Mouse (Mus musculus) midbrain, embryonic 14.5 days (tissue): ENCODE measurements at regions not wholly inside any gene's neighbourhood (a gene's known extent, or its start where the extent isn't known, plus 50 kb on each side); places are given as distances from the start of the nearest gene placed in this dataset.
A peak's percentile ranks its signal among the peaks of the same experiment; 100 is the strongest.

Experiments
- ATAC-seq: fragments of 200-750 bp; cut with Nextera tagmentation; 2 replicates; pipeline ENCODE4 v1.8.0; 2017; ENCODE audit warnings: moderate number of reproducible peaks, moderate library complexity; ENCODE audit not compliant: low FRiP score, low TSS enrichment
- DNase-seq: peaks from one replicate; pipeline ENCODE4 v3.0.0-alpha.2; 2015
- H3K27ac ChIP-seq: fragments of 300-500 bp; sonication (generic); replicated peaks from 2 replicates; pipeline ENCODE4 v1.5.1; 2014; ENCODE audit warnings: mild to moderate bottlenecking, low read depth, low read length, moderate library complexity
- H3K27me3 ChIP-seq: fragments of 300-500 bp; sonication (generic); 2 replicates; pipeline ENCODE4 v1.6.1; 2014; ENCODE audit warnings: low read length, control low read depth, mixed read lengths; ENCODE audit not compliant: control insufficient read depth, insufficient read depth
- H3K36me3 ChIP-seq: fragments of 300-500 bp; sonication (generic); 2 replicates; pipeline ENCODE4 v1.6.1; 2014; ENCODE audit warnings: low read length, control low read depth; ENCODE audit not compliant: control insufficient read depth, insufficient read depth
- H3K4me1 ChIP-seq: fragments of 300-500 bp; sonication (generic); 2 replicates; pipeline ENCODE4 v1.6.1; 2014; ENCODE audit warnings: mild to moderate bottlenecking, antibody characterized with exemption, low read length, control low read depth; ENCODE audit not compliant: control insufficient read depth, insufficient read depth
- H3K4me2 ChIP-seq: fragments of 300-500 bp; sonication (generic); 2 replicates; pipeline ENCODE4 v1.6.1; 2014; ENCODE audit warnings: mild to moderate bottlenecking, low read length, moderate library complexity
- H3K4me3 ChIP-seq: fragments of 300-500 bp; sonication (generic); replicated peaks from 2 replicates; pipeline ENCODE4 v1.5.1; 2014; ENCODE audit warnings: low read depth, low read length
- H3K9ac ChIP-seq: fragments of 300-500 bp; sonication (generic); replicated peaks from 2 replicates; pipeline ENCODE4 v1.6.1; 2014; ENCODE audit warnings: mild to moderate bottlenecking, low read length, moderate library complexity
- H3K9me3 ChIP-seq: fragments of 300-500 bp; sonication (generic); 2 replicates; pipeline ENCODE4 v1.6.1; 2016; ENCODE audit warnings: low read length, control low read depth, mixed read lengths; ENCODE audit not compliant: control insufficient read depth
- WGBS: fragments of 180-500 bp; shearing (Covaris S2); extraction: QIAGEN DNeasy Blood & Tissue Kit; methylation state at CpG from one replicate; pipeline ENCODE4 v1.1.7; 2014; 5-methylcytosine and 5-hydroxymethylcytosine counted together

DNA sequence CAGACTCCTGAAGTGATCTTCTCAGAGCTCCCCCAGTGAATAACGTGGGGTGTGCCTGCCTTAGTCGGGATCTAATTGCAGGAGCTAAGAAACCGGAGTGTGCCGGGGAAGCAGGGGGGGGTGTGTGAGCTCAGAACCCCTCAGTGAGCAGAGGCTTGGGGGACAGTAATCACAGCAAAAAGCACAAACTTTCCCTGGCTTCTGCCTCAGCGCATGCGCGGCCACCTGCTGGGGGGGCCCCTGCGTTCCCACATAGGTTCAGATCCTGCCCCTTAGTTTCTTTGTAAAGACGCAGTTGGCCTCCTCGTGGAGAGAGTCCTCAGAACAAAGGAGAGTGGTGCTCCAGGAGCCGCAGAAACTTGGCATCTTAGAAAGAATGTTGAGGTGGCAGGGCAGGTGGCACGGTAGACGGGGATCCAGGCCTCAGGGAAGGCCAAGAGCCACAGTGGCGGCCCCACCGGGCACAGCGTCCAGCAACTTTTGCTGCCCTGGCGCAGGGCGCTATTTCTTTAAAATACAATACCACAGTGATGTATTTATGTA lies 429.7 kb downstream of the Zfp536 start:
- DNase-seq (no peak), ATAC-seq (no peak)
- Histone ChIP-seq H3K4me1 (peaks cover 15% of the 10 kb centered on the region), H3K4me2 (peak overlapping the region; percentile 60), H3K4me3 (no peak overlapping the region), H3K9ac (no peak overlapping the region), H3K27me3 (no peaks in the 10 kb centered on the region), H3K36me3 (no peaks in the 10 kb centered on the region), H3K9me3 (no peaks in the 10 kb centered on the region), H3K27ac (no peak overlapping the region)
- 22% methylated on average over 18 of the region's 18 CpGs for WGBS

DNA sequence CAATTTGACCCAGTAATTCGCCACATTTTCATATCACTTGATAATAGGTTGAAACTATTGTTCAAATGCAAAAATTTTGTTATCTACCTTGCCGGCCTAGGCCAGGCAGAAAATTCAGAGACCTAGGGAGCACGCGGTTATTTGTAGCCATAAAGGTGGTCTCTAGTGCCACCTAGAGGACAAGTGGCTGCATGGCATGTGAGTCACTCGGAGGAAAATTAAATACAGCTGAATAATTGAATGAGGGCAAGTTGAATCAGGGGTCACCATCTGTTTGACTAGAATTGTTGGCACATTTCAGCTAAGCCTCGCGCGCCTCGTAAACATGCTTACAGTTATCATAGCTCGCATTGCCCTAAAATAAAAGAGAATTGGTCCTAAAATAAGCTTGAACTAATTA lies 427.4 kb downstream of the Zfp536 start:
- no peak overlapping the region for H3K4me3 ChIP-seq
- ATAC-seq = 0 out of 2 replicates have a peak, but pooled peaks have one; percentile 11
- H3K36me3 ChIP-seq = no peaks in the 10 kb centered on the region
- WGBS = 4% methylated on average over 10 of the region's 10 CpGs
- H3K27me3 ChIP-seq = no peaks in the 10 kb centered on the region
- no peak overlapping the region for H3K4me2 ChIP-seq
- H3K9me3 ChIP-seq = no peaks in the 10 kb centered on the region
- H3K27ac ChIP-seq = no peak overlapping the region
- H3K4me1 ChIP-seq = peaks cover 15% of the 10 kb centered on the region
- DNase-seq = peak; percentile 93
- H3K9ac ChIP-seq = no peak overlapping the region

DNA sequence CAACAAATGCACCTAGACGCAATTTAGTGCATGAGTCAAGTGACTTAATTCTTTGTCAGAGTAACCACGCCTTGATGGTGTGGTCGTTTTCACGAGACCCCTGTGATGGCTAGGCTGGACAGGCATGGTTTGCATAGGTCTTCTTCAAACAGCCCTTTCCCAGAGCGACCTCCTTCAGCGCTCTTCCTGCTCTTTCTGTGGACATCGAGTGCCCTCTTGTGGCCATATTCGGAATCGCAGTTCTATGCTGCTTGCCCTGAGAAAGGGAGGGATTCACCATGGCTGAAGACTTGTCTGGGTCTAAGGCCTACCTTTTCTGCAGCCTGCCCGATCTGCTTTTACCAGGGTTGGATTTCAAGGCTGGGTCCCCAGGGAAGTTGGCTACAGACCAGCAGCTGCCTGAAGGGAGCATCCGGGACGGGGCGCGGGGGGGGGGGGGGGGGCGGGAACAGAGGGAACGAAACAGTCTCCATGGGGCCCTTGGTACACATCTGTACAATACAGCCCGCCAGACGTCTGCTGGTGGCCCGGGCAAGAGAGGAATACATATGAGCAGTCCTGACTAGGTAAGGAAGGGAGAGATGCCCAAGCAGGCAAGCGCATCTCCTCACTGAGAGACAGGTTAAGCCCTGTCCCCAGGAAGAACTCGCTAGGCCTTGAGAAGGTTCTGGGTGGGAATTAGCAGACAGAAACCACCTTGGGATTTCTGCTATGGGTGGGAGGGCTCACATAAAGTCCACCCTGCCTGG lies 415.6 kb downstream of the Zfp536 start:
- 18% methylated on average over 18 of the region's 21 CpGs for WGBS
- no peaks in the 10 kb centered on the region for H3K9me3 ChIP-seq
- no peak overlapping the region for H3K4me3 ChIP-seq
- H3K36me3 ChIP-seq = no peaks in the 10 kb centered on the region
- ATAC-seq (peak; percentile 73), DNase-seq (peak; percentile 96)
- no peak overlapping the region for H3K27ac ChIP-seq
- peaks cover 10% of the 10 kb centered on the region; the same call in 1 of the 2 replicates for H3K4me1 ChIP-seq
- no peaks in the 10 kb centered on the region for H3K27me3 ChIP-seq
- H3K4me2 ChIP-seq = no peak overlapping the region
- no peak overlapping the region for H3K9ac ChIP-seq

DNA sequence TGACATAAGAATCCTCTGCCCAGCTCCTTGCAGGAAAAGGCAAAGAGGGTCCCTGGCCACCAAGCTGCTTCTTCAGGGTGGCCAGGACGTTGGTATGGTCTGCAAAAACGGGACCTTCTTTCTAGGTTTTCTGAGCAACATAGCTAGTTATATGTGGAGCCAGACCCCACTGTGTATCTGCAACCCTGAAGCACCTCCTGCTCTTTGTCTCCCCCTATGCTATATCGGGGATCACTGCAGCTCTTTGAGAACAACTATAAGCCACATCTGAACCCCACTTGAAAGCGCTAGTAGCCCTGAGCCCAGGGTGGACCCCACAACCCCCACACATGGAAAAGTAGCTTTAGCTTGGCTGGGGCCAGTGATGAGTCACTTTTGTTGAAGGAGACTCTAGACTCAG lies 414.9 kb downstream of the Zfp536 start:
- 69% methylated on average over 4 of the region's 4 CpGs for WGBS

DNA sequence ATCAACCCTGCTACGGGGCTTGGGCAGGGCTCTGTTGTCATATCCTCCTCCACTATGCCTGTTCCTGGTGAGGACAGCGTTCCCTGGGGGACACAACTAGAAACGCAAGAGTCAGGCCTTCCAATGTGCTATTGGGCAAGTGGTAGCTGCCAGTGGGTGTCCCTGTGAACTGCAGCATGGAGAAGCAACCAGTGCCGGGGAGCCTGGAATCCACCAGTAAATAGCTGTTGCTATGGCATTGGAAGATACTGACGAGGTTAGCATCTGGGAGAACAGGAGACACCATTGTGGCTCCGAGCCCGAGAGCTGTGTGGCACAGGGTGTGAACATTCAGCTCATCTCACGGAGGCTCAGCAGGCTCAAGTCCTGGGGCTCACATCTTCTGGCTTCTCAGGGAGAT lies 414.0 kb downstream of the Zfp536 start:
- Histone ChIP-seq H3K4me1 (peaks cover 21% of the 10 kb centered on the region), H3K9me3 (no peaks in the 10 kb centered on the region), H3K27me3 (no peaks in the 10 kb centered on the region), H3K9ac (no peak overlapping the region), H3K27ac (no peak overlapping the region), H3K4me3 (no peak overlapping the region), H3K4me2 (no peak overlapping the region), H3K36me3 (no peaks in the 10 kb centered on the region)
- 70% methylated on average over 8 of the region's 8 CpGs for WGBS
- ATAC-seq = no peak
- DNase-seq = no peak

More for the DNA sequence above, 414.9 kb downstream of the Zfp536 start:
- ATAC-seq = no peak
- Histone ChIP-seq H3K27me3 (no peaks in the 10 kb centered on the region), H3K4me2 (no peak overlapping the region), H3K4me3 (no peak overlapping the region), H3K9me3 (no peaks in the 10 kb centered on the region), H3K4me1 (peaks cover 16% of the 10 kb centered on the region), H3K36me3 (no peaks in the 10 kb centered on the region), H3K9ac (no peak overlapping the region), H3K27ac (no peak overlapping the region)
- no peak for DNase-seq

DNA sequence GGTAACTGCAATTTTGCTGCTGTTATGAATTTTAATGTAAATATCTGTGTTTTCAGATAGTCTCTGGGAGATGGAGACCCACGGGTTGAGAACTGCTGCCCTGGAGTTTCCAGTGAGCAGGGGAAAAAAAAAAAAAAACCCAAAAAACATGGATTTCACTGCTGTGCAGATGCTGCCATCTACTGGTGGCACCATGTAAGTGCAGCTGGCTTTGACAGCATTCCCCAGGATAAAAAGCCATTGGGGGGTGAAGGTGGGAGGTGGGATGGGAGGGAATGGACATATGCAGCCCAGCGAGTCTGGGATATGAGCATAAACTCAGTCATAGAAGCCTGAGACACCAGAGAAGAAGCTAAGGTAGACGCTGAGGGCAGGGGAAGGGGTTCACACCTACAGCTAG lies 413.3 kb downstream of the Zfp536 start:
- ATAC-seq (no peak), DNase-seq (peak; percentile 78)
- Histone ChIP-seq H3K27ac (no peak overlapping the region), H3K4me3 (no peak overlapping the region), H3K4me2 (no peak overlapping the region), H3K9me3 (no peaks in the 10 kb centered on the region), H3K36me3 (no peaks in the 10 kb centered on the region), H3K9ac (no peak overlapping the region), H3K27me3 (no peaks in the 10 kb centered on the region), H3K4me1 (peaks cover 21% of the 10 kb centered on the region)
- WGBS = 11% methylated on average over 3 of the region's 3 CpGs

DNA sequence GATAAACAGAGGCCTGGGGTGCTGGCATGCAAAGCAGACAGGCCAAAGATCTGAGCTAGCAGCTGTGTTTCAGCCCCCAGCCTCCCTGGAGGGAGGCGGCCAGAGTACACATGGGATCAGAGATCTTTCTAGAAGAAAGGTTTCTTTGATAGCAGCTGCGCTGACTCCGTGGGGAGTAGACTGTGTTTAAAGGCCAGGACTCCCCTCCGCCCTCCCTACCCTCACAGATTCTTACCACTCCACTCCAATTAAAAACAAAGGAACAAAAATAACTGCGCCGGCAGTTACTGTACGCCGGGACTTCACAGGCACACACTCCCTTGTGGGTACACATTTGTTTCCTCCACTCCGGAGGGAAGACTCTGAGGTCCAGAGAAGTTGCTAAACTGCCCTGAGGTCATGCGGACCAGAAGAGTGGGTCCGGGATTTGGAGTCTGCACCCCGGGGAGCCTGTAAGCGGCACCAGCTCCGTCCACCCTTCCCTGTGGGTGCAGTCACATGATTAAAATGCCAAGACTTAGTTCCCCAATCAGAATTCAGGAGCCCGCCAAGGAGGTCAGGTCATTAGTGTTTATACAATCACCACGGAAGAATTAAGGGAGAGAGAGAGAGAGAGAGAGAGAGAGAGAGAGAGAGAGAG lies 411.5 kb downstream of the Zfp536 start:
- DNase-seq (peak; percentile 70), ATAC-seq (no peak; the same call in 1 of the 2 replicates)
- WGBS = 2% methylated on average over 16 of the region's 16 CpGs
- H3K4me2 ChIP-seq = peak overlapping the region; percentile 23
- no peaks in the 10 kb centered on the region for H3K9me3 ChIP-seq
- H3K4me1 ChIP-seq = peaks cover 24% of the 10 kb centered on the region
- H3K36me3 ChIP-seq = no peaks in the 10 kb centered on the region
- no peak overlapping the region for H3K4me3 ChIP-seq
- no peak overlapping the region for H3K9ac ChIP-seq
- H3K27ac ChIP-seq = peak overlapping the region; percentile 1; the same call in 1 of the 2 replicates
- no peaks in the 10 kb centered on the region for H3K27me3 ChIP-seq

DNA sequence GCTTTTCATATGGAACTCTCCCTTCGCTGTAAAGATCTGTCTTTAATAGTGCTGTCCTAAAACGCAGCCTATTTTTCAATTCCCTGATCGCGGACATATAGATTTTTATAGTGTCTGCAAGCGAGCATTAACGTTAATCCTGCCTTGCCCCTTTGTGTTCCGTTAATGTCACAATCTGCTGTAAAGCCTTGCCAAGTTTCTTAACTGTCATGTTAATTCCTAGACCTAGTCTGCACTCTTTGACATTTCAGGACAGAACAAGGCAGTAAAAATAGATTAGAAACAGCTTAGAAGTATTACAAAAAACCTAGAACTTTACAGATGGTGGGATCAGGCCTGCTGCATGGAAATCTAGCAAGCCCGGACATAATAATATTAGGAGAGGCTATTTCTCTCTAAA lies 410.6 kb downstream of the Zfp536 start:
- DNase-seq (no peak), ATAC-seq (no peak)
- no peak overlapping the region for H3K9ac ChIP-seq
- H3K27me3 ChIP-seq = no peaks in the 10 kb centered on the region
- H3K4me1 ChIP-seq = peaks cover 24% of the 10 kb centered on the region
- no peaks in the 10 kb centered on the region for H3K9me3 ChIP-seq
- H3K4me2 ChIP-seq = 0 out of 2 replicates have a peak overlapping the region, but pooled peaks have one; percentile 23
- H3K36me3 ChIP-seq = no peaks in the 10 kb centered on the region
- no peak overlapping the region for H3K4me3 ChIP-seq
- peak overlapping the region; percentile 70 for H3K27ac ChIP-seq
- 9% methylated on average over 8 of the region's 8 CpGs for whole genome bisulfite sequencing
